Mouse (Mus musculus): ENCODE results near the gene Cldn15.

GRCm38 (mm10) chr5:136961983-136962461 is 4.4 kb upstream of the Cldn15 start:
- TF ChIP-seq CTCF (IDR thresholded peaks at IDR 0.05) (no peak; the same call in 1 of the 2 replicates), EP300 (IDR thresholded peaks at IDR 0.05) (no peak)
